Mouse (Mus musculus) layer of hippocampus, postnatal 10 days (tissue): ENCODE measurements at regions not wholly inside any gene's neighbourhood (a gene's known extent, or its start where the extent isn't known, plus 50 kb on each side); places are given as distances from the start of the nearest gene placed in this dataset.

ENCODE experiments used
- microRNA-seq, 2 experiments: library from miRNA; unstranded; fragments of <30 nt; microRNA quantifications; one replicate each; pipeline ENCODE4 v1.2.0; 2021

Small RNA genes lying in the stretch of these regions (microRNA-seq; reads per million reads assigned to microRNA genes)
- gene Mir148a: 48.9 to 62.5 reads per million in 2 experiments
